Mouse (Mus musculus) ES-CJ7 (cell line): ENCODE measurements around the gene Rab1b.

Experiments used
- DNase-seq: peaks from one replicate; pipeline ENCODE4 v3.0.0; 2011; ENCODE audit warnings: low read depth, low spot score

Rab1b gene

GRCm38 (mm10) chr19:5071545-5072369 is 35.1 kb downstream of the Rab1b start:
- DNase-seq: peak; percentile 95

- DNase-seq: no peak
These were observed 35.8 kb downstream of the Rab1b start for GRCm38 (mm10) chr19:5071077-5071476.

- no peak for DNase-seq
These were observed 36.9 kb downstream of the Rab1b start for GRCm38 (mm10) chr19:5069978-5070377.

- DNase-seq: no peak
These were observed 37.4 kb downstream of the Rab1b start for GRCm38 (mm10) chr19:5069486-5069885.

- DNase-seq: no peak
These were observed 38.2 kb downstream of the Rab1b start for GRCm38 (mm10) chr19:5068570-5069234.

GRCm38 (mm10) chr19:5067867-5068569 is 38.9 kb downstream of the Rab1b start, which contains the start of gene Cd248:
Gene Cd248, plus strand, starts transcription at chr19:5068078.
- no peak for DNase-seq

GRCm38 (mm10) chr19:5067040-5067799 is 39.7 kb downstream of the Rab1b start:
- DNase-seq: peak; percentile 34

- DNase-seq: no peak
These were observed 41.8 kb downstream of the Rab1b start for GRCm38 (mm10) chr19:5065104-5065503.

GRCm38 (mm10) chr19:5062446-5062845 is 44.4 kb downstream of the Rab1b start:
- DNase-seq: no peak

- DNase-seq: no peak
These were observed 44.8 kb downstream of the Rab1b start for GRCm38 (mm10) chr19:5062041-5062440.

GRCm38 (mm10) chr19:5060365-5061330 is 46.2 kb downstream of the Rab1b start:
- peak; percentile 82 for DNase-seq

- DNase-seq: peak; percentile 89
These were observed 47.8 kb downstream of the Rab1b start for GRCm38 (mm10) chr19:5058801-5059771.

GRCm38 (mm10) chr19:5057876-5058775 is 48.7 kb downstream of the Rab1b start:
- peak; percentile 96 for DNase-seq

- peak; percentile 70 for DNase-seq
These were observed 50.6 kb downstream of the Rab1b start for GRCm38 (mm10) chr19:5056251-5056650.

GRCm38 (mm10) chr19:5053909-5054308 is 53.0 kb downstream of the Rab1b start:
- peak; percentile 74 for DNase-seq

GRCm38 (mm10) chr19:5052853-5053252 is 54.0 kb downstream of the Rab1b start:
- DNase-seq: no peak

- DNase-seq: no peak
These were observed 54.6 kb downstream of the Rab1b start for GRCm38 (mm10) chr19:5052166-5052822.

- DNase-seq: no peak
These were observed 55.4 kb downstream of the Rab1b start for GRCm38 (mm10) chr19:5051515-5051914.
